Mouse (Mus musculus) adrenal gland (tissue): ENCODE data around the gene Atg5.
"Not testable (repeated sequence)": the region's sequence is repeated elsewhere in the genome, so short reads cannot be mapped to it uniquely, and the experiment has no call there.

Experiments used
- intact Hi-C: fragments of 180-260 bp; cut with DNase I; formaldehyde crosslinking; loops from one replicate; pipeline ENCODE4 v1.15.1; 2025
- long read RNA-seq, 2 experiments: library from polyadenylated mRNA; unstranded; transcript quantifications; one replicate each; pipeline ENCODE4 v2.0.0; 2020; ENCODE audit warnings: borderline replicate concordance in 1 of 2; ENCODE audit not compliant: insufficient replicate concordance in 1 of 2

Gene Atg5
- long read RNA-seq, experiment 1, transcript Atg5-201 (8 exons, 2,352 nt): major isoform, 43 of 62 reads
- long read RNA-seq, experiment 1, partial matches to known transcripts: 3 of 62 reads
- long read RNA-seq, experiment 1, other reads (novel, unspliced or antisense): 16 of 62 reads
- long read RNA-seq, experiment 2, transcript Atg5-201 (8 exons, 2,352 nt): major isoform, 45 of 60 reads
- long read RNA-seq, experiment 2, partial matches to known transcripts: 2 of 60 reads
- long read RNA-seq, experiment 2, other reads (novel, unspliced or antisense): 13 of 60 reads

DNA sequence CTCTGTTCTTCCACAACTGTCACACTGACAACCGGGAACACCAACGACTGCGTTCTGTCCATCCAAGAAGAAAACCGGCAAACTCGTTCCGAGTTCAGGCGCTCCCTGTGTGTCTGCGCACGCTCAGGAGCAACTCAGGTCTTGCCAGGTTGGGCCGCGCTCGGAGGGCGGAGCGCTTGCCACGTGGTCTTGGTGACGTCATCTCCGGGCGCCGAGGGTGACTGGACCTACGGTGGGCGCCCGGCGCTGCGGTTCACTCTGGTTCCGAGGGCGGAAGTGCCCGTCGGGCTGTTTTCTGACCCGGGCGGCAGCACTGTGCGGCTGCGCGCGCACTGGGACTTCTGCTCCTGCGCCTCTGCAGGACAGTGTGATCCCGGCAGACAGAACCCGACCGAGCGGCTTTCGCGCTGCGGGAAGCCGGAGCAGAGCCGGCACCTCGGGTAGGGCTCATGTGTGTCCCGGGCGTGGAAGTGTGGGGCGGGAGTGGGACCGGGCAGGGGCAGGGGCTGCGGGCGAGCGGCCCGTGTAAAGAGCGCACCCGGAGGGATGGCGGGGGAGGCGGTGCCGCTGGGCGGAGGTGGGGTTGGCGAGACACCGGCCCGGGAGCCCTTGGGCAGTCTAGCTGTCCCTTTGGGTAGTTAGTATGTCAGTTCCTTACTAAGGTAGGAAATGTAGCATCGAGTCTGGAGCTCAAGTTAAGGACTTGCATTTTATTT is at the start of gene Atg5:
Gene Atg5 (plus strand): TSS at position 214 of the 716 bp plus-strand sequence.
- intact Hi-C loops: no loop called here

- intact Hi-C loops: not testable (repeated sequence)
Measured at GRCm38 (mm10) chr10:44219073-44219472, 49.1 kb upstream of the Atg5 start.

- intact Hi-C loops: no loop called here
Measured at GRCm38 (mm10) chr10:44224345-44224744, 43.8 kb upstream of the Atg5 start.

- intact Hi-C loops: loop anchor here (10.0 kb wide), 1 partner anchor 279 kb away; no protein-coding TSS in a partner anchor
Measured at GRCm38 (mm10) chr10:44233351-44233750, 34.8 kb upstream of the Atg5 start.

DNA sequence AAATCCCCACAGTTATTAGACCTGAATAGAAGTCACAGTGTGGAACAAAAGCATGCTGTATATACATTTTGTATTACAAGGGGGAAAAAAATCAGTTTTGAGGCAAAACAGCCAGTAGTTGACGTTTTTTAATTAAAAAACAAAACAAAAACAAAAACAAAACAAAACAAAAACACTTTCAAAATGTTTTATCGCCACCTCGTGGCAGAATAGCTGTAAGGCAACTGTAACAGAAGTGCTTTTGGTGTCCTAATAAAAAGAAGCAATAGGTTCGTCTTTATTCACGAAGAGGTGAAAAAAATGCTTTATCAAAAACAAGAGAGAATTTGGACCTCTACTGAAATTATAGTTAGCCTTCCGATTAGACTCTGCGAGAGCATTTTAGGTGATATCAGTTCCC is 32.9 kb upstream of the Atg5 start:
- intact Hi-C loops: loop anchor here (10.0 kb wide), 1 partner anchor 280 kb away; no protein-coding TSS in a partner anchor

DNA sequence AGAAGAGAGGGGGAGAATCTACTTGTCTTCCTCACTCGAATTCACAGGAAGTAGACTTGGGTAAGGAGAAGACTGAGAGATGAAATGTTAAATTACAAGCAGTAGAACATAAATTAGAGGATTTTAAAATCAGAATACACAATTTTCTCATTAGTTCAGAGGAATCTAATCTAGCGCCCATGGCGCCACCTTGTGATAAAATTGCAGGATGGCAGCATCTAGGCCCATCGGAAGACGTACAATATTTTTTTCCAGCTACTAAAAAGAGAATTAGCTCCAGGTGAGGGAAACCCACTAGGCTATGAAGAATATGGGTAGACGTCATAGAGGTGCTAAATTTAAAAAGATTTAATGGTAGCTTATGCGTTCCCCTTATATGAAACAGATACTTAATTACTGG is 11.5 kb upstream of the Atg5 start:
- intact Hi-C loops: no loop called here

- intact Hi-C loops: no loop called here
Measured at GRCm38 (mm10) chr10:44265835-44266234, 2.3 kb upstream of the Atg5 start.

DNA sequence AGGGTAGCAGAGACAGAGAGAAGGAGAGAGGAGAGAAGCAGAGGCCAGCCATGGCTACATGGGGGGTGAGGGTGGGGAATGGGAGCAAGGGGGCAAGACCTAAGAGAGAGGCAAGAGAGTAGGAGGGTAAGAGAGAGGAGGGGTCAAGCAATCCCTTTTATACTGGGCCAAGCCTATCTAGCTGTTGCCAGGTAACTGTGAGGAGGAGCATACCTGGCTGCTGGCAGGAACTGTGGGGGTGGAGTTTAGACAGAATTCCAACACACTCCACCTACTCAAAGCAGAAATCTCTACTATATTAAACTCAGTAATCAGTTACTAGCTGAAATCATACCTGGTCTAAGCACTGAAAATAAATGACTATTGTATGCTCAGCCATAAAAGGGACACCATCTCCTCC is 1.6 kb upstream of the Atg5 start:
- intact Hi-C loops: no loop called here

DNA sequence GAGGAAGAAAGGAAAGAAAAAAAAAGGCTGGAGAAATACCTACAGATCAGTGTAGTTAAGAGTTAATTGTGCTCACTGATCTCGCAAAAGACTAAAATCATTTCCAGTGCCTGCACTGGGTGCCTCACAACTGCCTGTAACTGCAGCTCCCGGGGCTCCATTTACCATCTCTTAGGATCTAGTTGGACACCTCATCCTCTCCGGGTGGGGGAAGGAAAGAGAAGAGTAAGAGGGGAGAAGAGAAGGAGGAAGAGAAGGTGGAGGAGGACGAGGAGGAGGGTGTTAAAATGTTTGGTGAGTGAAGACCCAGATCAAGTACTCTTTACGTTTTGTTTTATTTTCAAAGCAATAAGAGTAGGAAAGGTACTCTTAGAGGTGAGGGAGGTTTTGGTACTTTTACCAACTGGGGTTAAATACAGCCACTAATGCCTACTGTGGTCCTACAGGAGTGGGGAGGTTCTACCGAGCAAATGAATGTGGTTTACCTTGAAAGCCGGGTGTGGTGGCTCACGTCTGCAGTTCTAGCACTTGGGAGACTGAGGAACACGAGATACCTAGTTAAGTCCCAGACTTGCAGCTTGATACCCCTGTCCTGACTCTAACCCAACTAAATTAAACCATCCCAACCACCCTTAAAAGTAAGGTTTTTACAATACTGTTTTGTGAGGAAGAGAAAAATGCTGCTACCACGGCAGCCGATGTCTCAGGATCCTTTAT is 574 bp upstream of the Atg5 start:
- intact Hi-C loops: no loop called here

GRCm38 (mm10) chr10:44269211-44269610 is 1.1 kb downstream of the Atg5 start:
- intact Hi-C loops: no loop called here

- intact Hi-C loops: no loop called here
Measured at GRCm38 (mm10) chr10:44282323-44282722, 14.2 kb downstream of the Atg5 start.

- intact Hi-C loops: no loop called here
Measured at GRCm38 (mm10) chr10:44285106-44285505, 16.9 kb downstream of the Atg5 start.

DNA sequence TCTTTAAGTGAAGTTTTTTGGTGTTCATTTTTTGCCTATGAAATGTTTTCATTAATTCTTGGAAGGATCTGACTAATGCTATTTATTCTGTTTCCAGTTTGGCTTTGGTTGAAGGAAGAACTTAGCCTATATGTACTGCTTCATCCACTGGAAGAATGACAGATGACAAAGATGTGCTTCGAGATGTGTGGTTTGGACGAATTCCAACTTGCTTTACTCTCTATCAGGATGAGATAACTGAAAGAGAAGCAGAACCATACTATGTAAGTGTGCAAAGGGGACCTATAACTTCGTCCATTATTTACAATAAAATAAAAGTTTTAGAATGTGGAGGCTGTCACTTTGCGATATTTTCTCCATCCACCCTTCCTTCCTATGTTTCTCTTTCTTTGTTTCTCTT is 17.8 kb downstream of the Atg5 start:
- intact Hi-C loops: no loop called here

- intact Hi-C loops: loop anchor here (2.0 to 10.0 kb wide), 5 partner anchors 164 to 1084 kb away; no protein-coding TSS in a partner anchor
Measured at GRCm38 (mm10) chr10:44290876-44291275, 22.7 kb downstream of the Atg5 start.

- intact Hi-C loops: loop anchor here (5.0 to 10.0 kb wide), 4 partner anchors 465 to 1083 kb away; no protein-coding TSS in a partner anchor
Measured at GRCm38 (mm10) chr10:44292205-44292604, 24.0 kb downstream of the Atg5 start.

- intact Hi-C loops: loop anchor here (10.0 kb wide), 1 partner anchor 1076 kb away; no protein-coding TSS in a partner anchor
Measured at GRCm38 (mm10) chr10:44299165-44299564, 31.0 kb downstream of the Atg5 start.

GRCm38 (mm10) chr10:44300078-44300477 is 31.9 kb downstream of the Atg5 start:
- intact Hi-C loops: no loop called here

- intact Hi-C loops: no loop called here
Measured at GRCm38 (mm10) chr10:44303648-44304329, 35.6 kb downstream of the Atg5 start.

DNA sequence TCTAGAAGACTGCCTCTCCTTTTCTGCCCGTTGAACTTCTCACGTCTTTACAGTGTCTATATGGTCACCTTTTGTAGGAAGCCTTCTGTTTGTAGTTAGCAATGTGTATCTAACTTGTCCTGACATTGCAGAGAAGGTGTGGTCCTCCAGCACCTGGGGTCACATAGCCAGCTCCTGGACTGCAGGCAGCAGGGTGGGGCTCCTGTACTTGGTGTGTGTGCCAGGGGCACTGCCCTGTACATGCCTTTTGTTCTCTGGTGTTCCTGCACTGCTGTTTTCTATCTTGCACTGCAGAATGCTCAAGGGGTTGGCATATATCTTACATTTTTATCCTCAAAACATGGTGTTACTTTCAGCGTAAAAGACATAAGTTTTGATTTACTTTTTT is 36.2 kb downstream of the Atg5 start:
- intact Hi-C loops: no loop called here

- intact Hi-C loops: no loop called here
Measured at GRCm38 (mm10) chr10:44304845-44305244, 36.7 kb downstream of the Atg5 start.

DNA sequence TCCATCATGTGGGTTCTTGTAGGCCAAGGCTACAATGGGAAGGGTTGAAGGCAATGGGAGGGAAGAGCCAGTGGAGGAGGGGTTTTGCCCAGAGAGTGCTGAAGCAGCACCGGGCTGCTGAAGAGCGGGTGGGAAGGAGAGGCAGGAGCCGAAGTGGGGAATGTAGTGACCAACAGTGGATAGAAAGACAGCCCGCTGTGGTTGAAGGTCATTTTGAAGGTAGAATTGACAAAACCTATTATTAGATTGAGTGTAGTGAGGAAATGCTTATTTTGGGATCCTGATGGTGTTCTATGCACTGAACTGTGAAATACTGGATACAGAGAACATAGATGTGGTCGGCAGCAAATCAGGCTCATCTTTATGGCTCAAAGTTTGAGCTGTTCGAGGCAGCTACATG is 38.1 kb downstream of the Atg5 start:
- intact Hi-C loops: no loop called here
